Mouse (Mus musculus) lung, embryonic 14.5 days (tissue): ENCODE measurements around the gene Rpl28. TPM values are rescaled to one million over a fixed set of nuclear protein-coding genes. Genes with fewer than 3 reads are reported as not detected.

Experiments
- ATAC-seq: fragments of 200-750 bp; cut with Nextera tagmentation; 2 replicates; pipeline ENCODE4 v1.8.0; 2017; ENCODE audit warnings: mild to moderate bottlenecking, moderate TSS enrichment, moderate library complexity; ENCODE audit not compliant: insufficient read depth
- DNase-seq: peaks from one replicate; pipeline ENCODE4 v3.0.0-alpha.2; 2015
- H3K27ac ChIP-seq: fragments of 300-500 bp; sonication (generic); 2 replicates; pipeline ENCODE4 v1.5.1; 2014; ENCODE audit warnings: low read depth, mild to moderate bottlenecking, moderate library complexity
- H3K27me3 ChIP-seq: fragments of 300-500 bp; sonication (generic); 2 replicates; pipeline ENCODE4 v1.6.1; 2014; ENCODE audit warnings: low read length, control low read depth; ENCODE audit not compliant: insufficient read depth
- H3K36me3 ChIP-seq: fragments of 300-500 bp; sonication (generic); 2 replicates; pipeline ENCODE4 v1.6.1; 2014; ENCODE audit warnings: control low read depth; ENCODE audit not compliant: insufficient read depth
- H3K4me1 ChIP-seq: fragments of 300-500 bp; sonication (generic); 2 replicates; pipeline ENCODE4 v1.6.1; 2014; ENCODE audit warnings: antibody characterized with exemption, control low read depth; ENCODE audit not compliant: insufficient read depth
- H3K4me2 ChIP-seq: fragments of 300-500 bp; sonication (generic); 2 replicates; pipeline ENCODE4 v1.6.1; 2014; ENCODE audit warnings: mild to moderate bottlenecking
- H3K4me3 ChIP-seq: fragments of 300-500 bp; sonication (generic); 2 replicates; pipeline ENCODE4 v1.5.1; 2014; ENCODE audit warnings: low read depth, low read length
- H3K9ac ChIP-seq: fragments of 300-500 bp; sonication (generic); 2 replicates; pipeline ENCODE4 v1.6.1; 2014
- H3K9me3 ChIP-seq: fragments of 300-500 bp; sonication (generic); 2 replicates; pipeline ENCODE4 v1.6.1; 2016; ENCODE audit warnings: low read depth, low read length, control low read depth
- CTCF ChIP-seq: IDR thresholded peaks from 2 replicates; pipeline ENCODE4 v1.5.1; 2016; ENCODE audit warnings: antibody characterized with exemption, low read depth
- WGBS: fragments of 180-500 bp; shearing (Covaris S2); extraction: QIAGEN DNeasy Blood & Tissue Kit; methylation state at CpG from one replicate; pipeline ENCODE4 v1.1.7; 2014; 5-methylcytosine and 5-hydroxymethylcytosine counted together
- polyA plus RNA-seq: library from polyadenylated mRNA; unstranded; fragments of >200 nt; fragmentation: Nextera tagmentation; extraction: Ambion mirVana; gene quantifications from 2 replicates; pipeline ENCODE4 v1.2.1, GENCODE M21; 2014

The Rpl28 gene
- polyA plus RNA-seq, 1 experiment from 2014 or later, result 294 TPM

- no peak overlapping the region for H3K4me2 ChIP-seq
- DNase-seq (no peak), ATAC-seq (no peak)
- no peaks in the 10 kb centered on the region for H3K9me3 ChIP-seq
- H3K4me1 ChIP-seq, result no peaks in the 10 kb centered on the region
- H3K27me3 ChIP-seq, result peaks cover 34% of the 10 kb centered on the region
- 39% methylated on average over 10 of the region's 10 CpGs for WGBS
- H3K36me3 ChIP-seq, result no peaks in the 10 kb centered on the region
- H3K9ac ChIP-seq, result no peak overlapping the region
- no peak for TF ChIP-seq CTCF
- no peak overlapping the region for H3K27ac ChIP-seq
- H3K4me3 ChIP-seq, result no peak overlapping the region
Observed at GRCm38 (mm10) chr7:4776131-4776530, 16.5 kb upstream of the Rpl28 start.

- DNase-seq (peak; percentile 68), ATAC-seq (peak; percentile 76)
- Histone ChIP-seq H3K9ac (peak overlapping the region; percentile 23), H3K36me3 (no peaks in the 10 kb centered on the region), H3K27me3 (peaks cover 34% of the 10 kb centered on the region), H3K27ac (no peak overlapping the region), H3K4me2 (peak overlapping the region; percentile 57), H3K4me1 (peaks cover 3% of the 10 kb centered on the region; the same call in 1 of the 2 replicates), H3K9me3 (no peaks in the 10 kb centered on the region), H3K4me3 (peak overlapping the region; percentile 33)
- WGBS, result 2% methylated on average over 47 of the region's 56 CpGs
- TF ChIP-seq CTCF, result no peak
Observed at GRCm38 (mm10) chr7:4776861-4777830, 15.5 kb upstream of the Rpl28 start.

GRCm38 (mm10) chr7:4777851-4778637, 14.6 kb upstream of the Rpl28 start:
- H3K4me1 ChIP-seq, result peaks cover 3% of the 10 kb centered on the region; the same call in 1 of the 2 replicates
- ATAC-seq, result no peak
- H3K27me3 ChIP-seq, result peaks cover 34% of the 10 kb centered on the region
- no peaks in the 10 kb centered on the region for H3K9me3 ChIP-seq
- WGBS, result 8% methylated on average over 20 of the region's 20 CpGs
- no peak for TF ChIP-seq CTCF
- H3K4me3 ChIP-seq, result no peak overlapping the region
- H3K36me3 ChIP-seq, result no peaks in the 10 kb centered on the region
- DNase-seq, result no peak
- no peak overlapping the region for H3K9ac ChIP-seq
- no peak overlapping the region for H3K27ac ChIP-seq
- no peak overlapping the region for H3K4me2 ChIP-seq

GRCm38 (mm10) chr7:4779921-4780320, 12.8 kb upstream of the Rpl28 start:
- WGBS, result 31% methylated on average over 5 of the region's 5 CpGs
- Histone ChIP-seq H3K9me3 (no peaks in the 10 kb centered on the region), H3K4me3 (no peak overlapping the region), H3K4me2 (no peak overlapping the region), H3K36me3 (no peaks in the 10 kb centered on the region), H3K4me1 (peaks cover 3% of the 10 kb centered on the region; the same call in 1 of the 2 replicates), H3K27ac (no peak overlapping the region), H3K9ac (no peak overlapping the region), H3K27me3 (peaks cover 34% of the 10 kb centered on the region)
- no peak for TF ChIP-seq CTCF
- no peak for ATAC-seq
- no peak for DNase-seq

GRCm38 (mm10) chr7:4782130-4782529, 10.5 kb upstream of the Rpl28 start:
- ATAC-seq, result no peak

GRCm38 (mm10) chr7:4782759-4783158, 9.9 kb upstream of the Rpl28 start, which contains the start of the genes Il11 and Tmem190:
Gene Il11, minus strand, starts transcription at chr7:4782859.
Gene Tmem190, plus strand, starts transcription at chr7:4782937.
- Histone ChIP-seq H3K27me3 (peaks cover 14% of the 10 kb centered on the region), H3K9ac (no peak within 1 kb of the TSS), H3K27ac (no peak within 1 kb of the TSS), H3K4me3 (no peak within 1 kb of the TSS), H3K4me2 (no peak within 1 kb of the TSS), H3K36me3 (no peaks in the 10 kb centered on the region), H3K9me3 (no peaks in the 10 kb centered on the region), H3K4me1 (peaks cover 3% of the 10 kb centered on the region; the same call in 1 of the 2 replicates)
- ATAC-seq, result no peak
- DNase-seq, result no peak
- 66% methylated on average over 2 of the region's 2 CpGs for WGBS
- TF ChIP-seq CTCF, result no peak

More at GRCm38 (mm10) chr7:4782130-4782529, 10.5 kb upstream of the Rpl28 start:
- no peak for TF ChIP-seq CTCF
- Histone ChIP-seq H3K27ac (no peak overlapping the region), H3K4me2 (no peak overlapping the region), H3K9ac (no peak overlapping the region), H3K36me3 (no peaks in the 10 kb centered on the region), H3K4me3 (no peak overlapping the region), H3K27me3 (peaks cover 20% of the 10 kb centered on the region), H3K9me3 (no peaks in the 10 kb centered on the region), H3K4me1 (peaks cover 3% of the 10 kb centered on the region; the same call in 1 of the 2 replicates)
- no peak for DNase-seq
- 38% methylated on average over 3 of the region's 3 CpGs for WGBS
